Mouse (Mus musculus) hematopoietic stem cell, adult 5-6 weeks (primary cell): ENCODE data around the gene Mrpl54. TPM values are rescaled to one million over a fixed set of nuclear protein-coding genes. Genes with fewer than 3 reads are reported as not detected.

Experiments
- total RNA-seq: library from RNA; stranded (forward); fragments of 172-1452, 232-1000 nt; gene quantifications from 2 replicates; pipeline ENCODE4 v1.2.3, GENCODE M21; 2017

Mrpl54 gene
- total RNA-seq, 1 experiment from 2014 or later: 125 TPM

Other genes with a start within 250 kb of the Mrpl54 start
- not detected in 2 replicates for gene Diras1, start 241.3 kb downstream of the Mrpl54 start, total RNA-seq
- gene Slc39a3, start 229.5 kb downstream of the Mrpl54 start, total RNA-seq: 6.9 and 7.2 TPM in 2 replicates
- gene Sgta, start 206.8 kb downstream of the Mrpl54 start, total RNA-seq: 34.3 and 39.1 TPM in 2 replicates
- gene Thop1, start 196.9 kb downstream of the Mrpl54 start, total RNA-seq: 22.6 and 24.8 TPM in 2 replicates
- 1.4 TPM in 1 of 2 replicates, not detected in the other for gene Creb3l3, start 168.1 kb downstream of the Mrpl54 start, total RNA-seq
- 29.8 and 55.8 TPM in 2 replicates for gene Map2k2, start 161.0 kb downstream of the Mrpl54 start, total RNA-seq
- gene Zbtb7a, start 131.7 kb downstream of the Mrpl54 start, total RNA-seq: 7.4 and 13.0 TPM in 2 replicates
- 7.3 and 8.7 TPM in 2 replicates for gene Pias4, start 99.0 kb downstream of the Mrpl54 start, total RNA-seq
- 1,714 and 1,773 TPM in 2 replicates for gene Eef2, start 90.3 kb downstream of the Mrpl54 start, total RNA-seq
- 29.9 and 30.6 TPM in 2 replicates for gene Dapk3, start 83.9 kb downstream of the Mrpl54 start, total RNA-seq
- not detected in 2 replicates for gene 4930442H23Rik, start 83.1 kb downstream of the Mrpl54 start, total RNA-seq
- gene Nmrk2, start 64.9 kb downstream of the Mrpl54 start, total RNA-seq: not detected in 2 replicates
- gene Atcay, start 36.1 kb downstream of the Mrpl54 start, total RNA-seq: not detected in 2 replicates
- gene Zfr2, start 33.8 kb downstream of the Mrpl54 start, total RNA-seq: 0.65 and 6.8 TPM in 2 replicates
- 27.9 and 30.8 TPM in 2 replicates for gene Matk, start 14.0 kb downstream of the Mrpl54 start, total RNA-seq
- 10.5 and 21.6 TPM in 2 replicates for gene Apba3, start within 50 bp of the Mrpl54 start, total RNA-seq
- gene Tjp3, start 24.6 kb upstream of the Mrpl54 start, total RNA-seq: 4.6 and 10.4 TPM in 2 replicates
- 48.8 and 67.1 TPM in 2 replicates for gene Pip5k1c, start 26.0 kb upstream of the Mrpl54 start, total RNA-seq
- gene Cactin, start 54.2 kb upstream of the Mrpl54 start, total RNA-seq: 25.7 and 33.1 TPM in 2 replicates
- 3.0 and 4.6 TPM in 2 replicates for gene Tbxa2r, start 61.8 kb upstream of the Mrpl54 start, total RNA-seq
- gene Gipc3, start 76.3 kb upstream of the Mrpl54 start, total RNA-seq: 0.10 and 0.56 TPM in 2 replicates
- gene Hmg20b, start 83.5 kb upstream of the Mrpl54 start, total RNA-seq: 25.6 and 37.4 TPM in 2 replicates
- gene Mfsd12, start 90.6 kb upstream of the Mrpl54 start, total RNA-seq: 10.4 and 16.9 TPM in 2 replicates
- gene 4930404N11Rik, start 98.9 kb upstream of the Mrpl54 start, total RNA-seq: 1.1 and 3.3 TPM in 2 replicates
- 11.6 and 17.2 TPM in 2 replicates for gene Fzr1, start 111.6 kb upstream of the Mrpl54 start, total RNA-seq
- 13.2 and 15.3 TPM in 2 replicates for gene Dohh, start 117.5 kb upstream of the Mrpl54 start, total RNA-seq
- 6.9 TPM in 1 of 2 replicates, not detected in the other for gene Gm48551, start 117.5 kb upstream of the Mrpl54 start, total RNA-seq
- gene Gm48552, start 122.1 kb upstream of the Mrpl54 start, total RNA-seq: not detected in 2 replicates
- gene Smim24, start 126.1 kb upstream of the Mrpl54 start, total RNA-seq: 17.4 and 20.4 TPM in 2 replicates
- 10.8 and 12.1 TPM in 2 replicates for gene Nfic, start 188.7 kb upstream of the Mrpl54 start, total RNA-seq
- gene Celf5, start 215.8 kb upstream of the Mrpl54 start, total RNA-seq: 0.60 TPM in 1 of 2 replicates, not detected in the other
- gene Ncln, start 229.5 kb upstream of the Mrpl54 start, total RNA-seq: 39.1 and 41.4 TPM in 2 replicates
- gene S1pr4, start 233.2 kb upstream of the Mrpl54 start, total RNA-seq: 14.0 and 21.4 TPM in 2 replicates